ENCODE assay signal across 1 mouse cellular context in genomic region chr19:6386234-6386633, GRCm38 (mm10).
TF ChIP-seq lines count a peak whose summit lies in the region.

No protein-coding gene starts in this region.

TF ChIP-seq in myocyte, 11 proteins besides CTCF, POLR2A, EP300 and RAD21 (continued from another document):
- TF ChIP-seq MYOD1 (IDR thresholded peaks at IDR 0.05; ENCODE audit: control insufficient read depth in 1 of 3, insufficient read length in 2 of 3, low read depth in 2 of 3) (no peak), E2F4 (IDR thresholded peaks at IDR 0.05; ENCODE audit: insufficient read depth) (no peak), USF1 (IDR thresholded peaks at IDR 0.05; ENCODE audit: low read depth) (no peak), TCF12 (IDR thresholded peaks at IDR 0.05; ENCODE audit: insufficient read depth, poor library complexity, severe bottlenecking) (no peak), SRF (IDR thresholded peaks at IDR 0.05; ENCODE audit: control insufficient read depth, insufficient read length, low read depth) (no peak), MYOG (IDR thresholded peaks at IDR 0.05; ENCODE audit: control insufficient read depth in 1 of 3, insufficient read depth in 1 of 3, insufficient read length in 2 of 3, low read depth in 2 of 3) (no peak)
TF ChIP-seq in myocyte: peak in this region for 0.
